Mouse (Mus musculus): ENCODE data around the gene Supt5. TPM values are rescaled to one million over a fixed set of nuclear protein-coding genes. Genes with fewer than 3 reads are reported as not detected.

Gene Supt5
- total RNA-seq, 2 experiments from 2014 or later = 52.8 to 52.9 TPM

DNA sequence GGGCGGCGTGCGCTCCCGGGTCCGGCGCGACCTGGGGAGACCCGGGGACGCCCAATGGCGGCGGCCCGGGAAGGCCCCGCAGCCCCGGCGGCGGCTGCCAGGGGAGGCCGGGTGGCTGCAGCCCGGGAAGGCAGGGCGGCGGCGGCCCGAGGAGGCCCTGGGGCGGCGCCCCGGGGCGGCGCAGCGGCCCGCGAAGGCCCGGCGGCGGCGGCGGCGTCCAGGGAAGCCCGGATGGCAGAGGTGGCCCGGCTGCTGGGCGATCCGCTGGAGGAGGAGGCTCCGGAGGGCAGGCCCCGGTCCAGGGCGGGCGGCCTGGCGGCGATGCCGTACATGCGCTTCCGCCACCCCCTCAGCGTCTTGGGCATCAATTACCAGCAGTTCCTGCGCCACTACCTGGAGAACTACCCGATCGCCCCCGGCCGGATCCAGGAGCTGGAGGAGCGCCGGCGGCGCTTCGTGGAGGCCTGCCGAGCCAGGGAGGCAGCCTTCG, 70.5 kb downstream of the Supt5 start:
- peak; percentile 29 for DNase-seq (ENCODE audit: low spot score)
- intact Hi-C loops (cut with DNase I) = no loop called here

DNA sequence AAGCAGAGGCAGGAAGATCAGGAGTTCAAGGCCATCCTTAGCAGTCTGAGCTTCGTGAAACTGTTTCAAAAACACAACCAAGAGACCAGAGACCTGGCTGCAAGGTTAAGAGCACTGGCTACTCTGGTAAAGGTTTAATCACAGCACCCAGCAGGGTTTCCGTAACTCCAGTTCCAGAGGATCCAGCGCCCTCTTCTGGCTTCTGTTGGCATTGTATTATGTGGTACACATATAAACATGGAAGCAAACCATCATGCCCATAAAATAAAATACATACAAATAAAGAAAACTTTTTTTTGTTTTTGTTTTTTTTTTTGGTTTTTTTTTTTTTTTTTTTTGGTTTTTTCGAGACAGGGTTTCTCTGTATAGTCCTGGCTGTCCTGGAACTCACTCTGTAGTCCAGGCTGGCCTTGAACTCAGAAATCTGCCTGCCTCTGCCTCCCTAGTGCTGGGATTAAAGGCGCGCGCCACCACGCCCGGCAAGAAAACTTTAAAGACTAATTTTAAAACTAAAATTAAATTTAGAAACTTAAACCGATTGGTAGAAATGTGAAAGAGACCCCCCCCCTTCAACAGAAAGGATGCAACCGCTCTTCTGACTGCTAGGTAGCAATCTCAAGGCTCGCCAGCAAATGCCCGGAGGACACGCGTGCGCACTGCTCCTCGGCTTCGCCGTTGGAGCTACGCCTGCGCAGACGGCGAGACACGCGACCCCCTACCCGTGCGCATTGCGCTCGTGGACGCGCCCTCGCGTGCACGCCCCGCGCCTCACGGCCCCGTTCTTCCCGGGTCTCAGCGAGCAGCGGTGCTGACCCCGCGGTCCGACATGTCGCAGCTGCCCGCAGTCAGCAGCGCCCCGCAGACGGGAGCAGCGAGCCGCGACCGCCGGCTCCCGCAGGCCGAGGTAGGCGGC, 71.2 kb downstream of the Supt5 start, which contains the start of gene Eid2:
Eid2 (plus strand) TSS at position 753 of the 913 bp plus-strand sequence.
- DNase-seq (ENCODE audit: low spot score) = peak; percentile 58
- intact Hi-C loops (cut with DNase I) = no loop called here

DNA sequence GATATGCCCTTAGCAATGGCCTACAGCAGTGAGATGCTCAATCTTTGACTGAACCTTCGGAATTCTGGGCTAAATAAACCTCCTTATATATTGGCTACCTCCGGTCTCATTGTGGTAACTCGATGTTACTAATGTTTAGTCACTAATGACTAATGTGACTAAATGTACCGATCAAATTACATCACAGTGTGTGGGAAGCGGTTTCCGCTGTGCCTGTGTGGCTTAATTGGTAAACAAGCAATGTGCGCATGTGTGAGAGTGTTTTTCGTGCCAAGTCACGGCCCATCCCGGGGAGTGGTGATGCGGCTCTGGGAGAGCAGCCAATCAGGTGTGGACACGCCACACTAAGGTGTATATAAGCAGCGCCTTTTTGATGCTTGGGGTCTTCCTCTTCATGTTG, 73.2 kb downstream of the Supt5 start:
- intact Hi-C loops (cut with DNase I) = no loop called here

More for the DNA sequence above, 73.2 kb downstream of the Supt5 start:
- no peak for DNase-seq (ENCODE audit: low spot score)

Other genes with a start within 250 kb of the Supt5 start
- gene 9530053A07Rik, start 209.3 kb downstream of the Supt5 start, total RNA-seq (2021) = not detected
- 10 to 100 TPM; 32.2 to 35.3 TPM for gene Fbl, start 169.0 kb downstream of the Supt5 start, total RNA-seq (2021)
- gene Dyrk1b, start 159.3 kb downstream of the Supt5 start, total RNA-seq (2021) = 10 to 100 TPM; 30.5 to 32.0 TPM
- gene Eid2, start 70.9 kb downstream of the Supt5 start, total RNA-seq (2021) = 10 to 100 TPM; 11.9 to 12.1 TPM
- gene Eid2b, start 61.0 kb downstream of the Supt5 start, total RNA-seq (2021) = 10 to 100 TPM; 10.1 to 10.2 TPM
- not detected for gene Selenov, start 47.6 kb downstream of the Supt5 start, total RNA-seq (2021)
- gene Dll3, start 36.5 kb downstream of the Supt5 start, total RNA-seq (2021) = not detected
- 10 to 100 TPM; 60.5 to 61.7 TPM for gene Timm50, start 26.7 kb downstream of the Supt5 start, total RNA-seq (2021)
- gene Rps16, start 11.9 kb upstream of the Supt5 start, total RNA-seq (2021) = 100 to 1,000 TPM; 489 to 520 TPM
- gene Plekhg2, start 33.9 kb upstream of the Supt5 start, total RNA-seq (2021) = 10 to 100 TPM; 13.1 to 20.4 TPM
- gene Zfp36, start 41.5 kb upstream of the Supt5 start, total RNA-seq (2021) = 10 to 100 TPM; 14.1 to 18.0 TPM
- 10 to 100 TPM; 18.2 to 20.9 TPM for gene Med29, start 54.0 kb upstream of the Supt5 start, total RNA-seq (2021)
- 10 to 100 TPM; 40.6 to 44.3 TPM for gene Paf1, start 54.2 kb upstream of the Supt5 start, total RNA-seq (2021)
- gene Gmfg, start 98.7 kb upstream of the Supt5 start, total RNA-seq (2021) = 1 to 10 TPM; 5.0 to 5.6 TPM
- under 1 TPM; 0.68 to 0.84 TPM for gene Lrfn1, start 113.2 kb upstream of the Supt5 start, total RNA-seq (2021)
- not detected for gene Ifnl2, start 171.7 kb upstream of the Supt5 start, total RNA-seq (2021)
- not detected for gene Ifnl3, start 184.1 kb upstream of the Supt5 start, total RNA-seq (2021)
- gene Sycn, start 202.1 kb upstream of the Supt5 start, total RNA-seq (2021) = not detected
- not detected for gene Nccrp1, start 208.5 kb upstream of the Supt5 start, total RNA-seq (2021)

Measured in heart, postnatal 25 days (tissue).